Mouse (Mus musculus) heart, adult 9 months (tissue): ENCODE results near the gene Npas3.

Experiments
- DNase-seq, 2 experiments: peaks; one replicate each; pipeline ENCODE4 v3.0.0; 2022; ENCODE audit warnings: low spot score in 2 of 2

Gene Npas3

GRCm38 (mm10) chr12:53587691-53588504 is 339.4 kb downstream of the Npas3 start:
- peak; percentile 1 to 10 for DNase-seq

GRCm38 (mm10) chr12:53589446-53589961 is 341.0 kb downstream of the Npas3 start:
- no peak for DNase-seq

GRCm38 (mm10) chr12:53605661-53606060 is 357.2 kb downstream of the Npas3 start:
- DNase-seq, result no peak

GRCm38 (mm10) chr12:53612120-53612519 is 363.6 kb downstream of the Npas3 start:
- no peak for DNase-seq

GRCm38 (mm10) chr12:53621271-53621670 is 372.8 kb downstream of the Npas3 start:
- no peak for DNase-seq

- no peak for DNase-seq
Observed at GRCm38 (mm10) chr12:53623793-53624192, 375.3 kb downstream of the Npas3 start.

GRCm38 (mm10) chr12:53624379-53625021 is 376.0 kb downstream of the Npas3 start:
- DNase-seq, result no peak

- DNase-seq, result no peak
Observed at GRCm38 (mm10) chr12:53629483-53630120, 381.1 kb downstream of the Npas3 start.

GRCm38 (mm10) chr12:53630607-53631006 is 382.1 kb downstream of the Npas3 start:
- DNase-seq, result no peak

GRCm38 (mm10) chr12:53631315-53632106 is 383.0 kb downstream of the Npas3 start:
- DNase-seq, result no peak

- no peak for DNase-seq
Observed at GRCm38 (mm10) chr12:53638571-53638970, 390.1 kb downstream of the Npas3 start.

GRCm38 (mm10) chr12:53647282-53647681 is 398.8 kb downstream of the Npas3 start:
- no peak for DNase-seq

GRCm38 (mm10) chr12:53656301-53656700 is 407.8 kb downstream of the Npas3 start:
- DNase-seq, result no peak

GRCm38 (mm10) chr12:53664084-53664483 is 415.6 kb downstream of the Npas3 start:
- no peak for DNase-seq

GRCm38 (mm10) chr12:53671846-53672245 is 423.4 kb downstream of the Npas3 start:
- no peak for DNase-seq

GRCm38 (mm10) chr12:53677091-53677630 is 428.7 kb downstream of the Npas3 start:
- DNase-seq, result no peak

- DNase-seq, result no peak
Observed at GRCm38 (mm10) chr12:53678166-53678565, 429.7 kb downstream of the Npas3 start.

GRCm38 (mm10) chr12:53679161-53679560 is 430.7 kb downstream of the Npas3 start:
- no peak for DNase-seq

GRCm38 (mm10) chr12:53680501-53680900 is 432.0 kb downstream of the Npas3 start:
- no peak for DNase-seq

GRCm38 (mm10) chr12:53682036-53682435 is 433.6 kb downstream of the Npas3 start:
- no peak for DNase-seq

- DNase-seq, result no peak
Observed at GRCm38 (mm10) chr12:53692471-53692870, 444.0 kb downstream of the Npas3 start.
